In the genomic region with DNA sequence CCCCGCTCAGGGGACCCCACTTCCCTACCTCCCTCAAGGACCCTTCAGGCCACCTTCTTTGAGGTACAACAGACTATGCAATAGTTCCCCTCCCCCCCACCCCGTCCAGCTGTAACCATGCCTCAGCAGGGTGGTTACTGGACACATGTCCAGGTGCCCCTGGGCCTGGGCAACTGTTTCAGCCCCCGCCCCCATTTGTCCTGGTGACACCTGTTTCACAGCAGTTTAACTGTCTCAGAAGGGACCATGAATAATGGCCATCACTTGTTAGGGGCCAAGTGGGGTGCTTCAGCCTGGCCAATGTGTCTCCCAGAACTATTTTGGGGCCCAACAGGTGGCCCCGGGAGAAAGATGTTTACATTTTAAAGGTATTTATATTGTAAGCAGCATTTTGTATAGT, we compare ENCODE assay signal across 11 mouse cellular contexts. TPM values are rescaled to one million over a fixed set of nuclear protein-coding genes. Genes with fewer than 3 reads are reported as not detected.
DNase-seq lines count a peak whose midpoint lies in the region; ATAC-seq and TF ChIP-seq lines count a peak whose summit lies in the region.
"Had no signal": no experiment of that assay in that cellular context is flagged by ENCODE, and none has a peak within 500 bp of the region (broad histone marks: within the 10 kb centered on the region; RNA-seq: fewer than 3 reads in every experiment).

No protein-coding gene starts in this region.

- no peak for DNase-seq in hindbrain, postnatal 0 days (ENCODE audit: low spot score)
- no peak for DNase-seq in midbrain, embryonic 10.5 days (ENCODE audit: low spot score)
- DNase-seq in midbrain, embryonic 14.5 days: no peak
- DNase-seq in limb, embryonic 14.5 days (ENCODE audit: low spot score): no peak
- DNase-seq in right cerebral cortex, postnatal 14 days: no peak
- DNase-seq: adrenal gland, postnatal 10 days; thymus, adult 2 months had no signal

- H3K4me2 ChIP-seq in hindbrain, embryonic 12.5 days (replicated peaks): peak overlapping the region; percentile 87; the same call in 1 of the 2 replicates
- no peak overlapping the region for H3K4me2 ChIP-seq in hindbrain, postnatal 0 days (ENCODE audit: low read depth, low read length)
- H3K4me2 ChIP-seq in midbrain, embryonic 14.5 days (ENCODE audit: low read length): no peak overlapping the region
- peak overlapping the region; percentile 37; the same call in 1 of the 2 replicates for H3K4me2 ChIP-seq in heart, embryonic 16.5 days (ENCODE audit: low read depth, low read length)
- H3K4me2 ChIP-seq in limb, embryonic 14.5 days (replicated peaks; ENCODE audit: low read depth, low read length, severe bottlenecking): peak overlapping the region; percentile 82

- no peak overlapping the region for H3K4me3 ChIP-seq in hindbrain, embryonic 12.5 days
- no peak overlapping the region for H3K4me3 ChIP-seq in hindbrain, postnatal 0 days (ENCODE audit: low read length)
- H3K4me3 ChIP-seq in midbrain, embryonic 10.5 days: peak overlapping the region; percentile 42; the same call in 1 of the 2 replicates
- no peak overlapping the region for H3K4me3 ChIP-seq in midbrain, embryonic 14.5 days (replicated peaks; ENCODE audit: low read depth, low read length)
- H3K4me3 ChIP-seq in heart, embryonic 16.5 days (ENCODE audit: low read length): no peak overlapping the region
- H3K4me3 ChIP-seq in limb, embryonic 14.5 days (replicated peaks; ENCODE audit: low read length): peak overlapping the region; percentile 77

- H3K9me3 ChIP-seq in hindbrain, embryonic 12.5 days (replicated peaks): no peaks in the 10 kb centered on the region
- H3K9me3 ChIP-seq in hindbrain, postnatal 0 days (ENCODE audit: low read length): no peaks in the 10 kb centered on the region
- H3K9me3 ChIP-seq in midbrain, embryonic 10.5 days (replicated peaks): no peaks in the 10 kb centered on the region
- no peaks in the 10 kb centered on the region for H3K9me3 ChIP-seq in midbrain, embryonic 14.5 days (ENCODE audit: control insufficient read depth, low read length)
- H3K9me3 ChIP-seq in heart, embryonic 16.5 days (replicated peaks; ENCODE audit: control insufficient read depth, low read length): no peaks in the 10 kb centered on the region
- no peaks in the 10 kb centered on the region for H3K9me3 ChIP-seq in limb, embryonic 14.5 days (ENCODE audit: control insufficient read depth, low read length)

- H3K27me3 ChIP-seq in hindbrain, embryonic 12.5 days: peaks cover 45% of the 10 kb centered on the region
- H3K27me3 ChIP-seq in hindbrain, postnatal 0 days (ENCODE audit: insufficient read depth, low read length): peaks cover 9% of the 10 kb centered on the region; the same call in 1 of the 2 replicates
- peaks cover 59% of the 10 kb centered on the region for H3K27me3 ChIP-seq in midbrain, embryonic 10.5 days (ENCODE audit: low read depth, poor library complexity, severe bottlenecking)
- peaks cover 23% of the 10 kb centered on the region for H3K27me3 ChIP-seq in midbrain, embryonic 14.5 days (ENCODE audit: control insufficient read depth, insufficient read depth, low read length)
- peaks cover 3% of the 10 kb centered on the region; the same call in 1 of the 2 replicates for H3K27me3 ChIP-seq in heart, embryonic 16.5 days (ENCODE audit: control insufficient read depth, insufficient read depth, low read length)
- peaks cover 3% of the 10 kb centered on the region; the same call in 1 of the 2 replicates for H3K27me3 ChIP-seq in limb, embryonic 14.5 days (ENCODE audit: control insufficient read depth, insufficient read depth, low read length)

- no peak for TF ChIP-seq CTCF in hindbrain, postnatal 0 days (IDR thresholded peaks at IDR 0.05; ENCODE audit: low read depth)

- no peak overlapping the region; the same call in 1 of the 2 replicates for H3K27ac ChIP-seq in hindbrain, embryonic 12.5 days
- H3K27ac ChIP-seq in hindbrain, postnatal 0 days: no peak overlapping the region
- peak overlapping the region; percentile 63; the same call in 1 of the 2 replicates for H3K27ac ChIP-seq in midbrain, embryonic 10.5 days (replicated peaks)
- H3K27ac ChIP-seq in midbrain, embryonic 14.5 days (replicated peaks; ENCODE audit: low read depth, low read length): no peak overlapping the region
- peak overlapping the region; percentile 93 for H3K27ac ChIP-seq in heart, embryonic 16.5 days (ENCODE audit: low read length)
- peak overlapping the region; percentile 95 for H3K27ac ChIP-seq in limb, embryonic 14.5 days (replicated peaks; ENCODE audit: low read depth, low read length)

- no peak overlapping the region for H3K9ac ChIP-seq in hindbrain, embryonic 12.5 days
- H3K9ac ChIP-seq in hindbrain, postnatal 0 days (replicated peaks; ENCODE audit: low read length): no peak overlapping the region
- no peak overlapping the region for H3K9ac ChIP-seq in midbrain, embryonic 14.5 days (replicated peaks; ENCODE audit: low read length)
- H3K9ac ChIP-seq in heart, embryonic 16.5 days (ENCODE audit: low read length): peak overlapping the region; percentile 16; the same call in 1 of the 2 replicates
- 0 out of 2 replicates have a peak overlapping the region, but pooled peaks have one; percentile 63 for H3K9ac ChIP-seq in limb, embryonic 14.5 days (ENCODE audit: low read depth, low read length, severe bottlenecking)

- no peak for TF ChIP-seq POLR2A in limb, embryonic 14.5 days (IDR thresholded peaks at IDR 0.05; ENCODE audit: borderline replicate concordance, extremely low read depth, insufficient read depth, insufficient read length)

- no peak for ATAC-seq in hindbrain, embryonic 12.5 days (ENCODE audit: low FRiP score)
- no peak for ATAC-seq in hindbrain, postnatal 0 days
- no peak for ATAC-seq in midbrain, embryonic 14.5 days (ENCODE audit: low FRiP score, low TSS enrichment)
- ATAC-seq in heart, embryonic 16.5 days (replicated peaks; ENCODE audit: extremely low read depth, insufficient read depth, low FRiP score): no peak
- ATAC-seq in limb, embryonic 14.5 days (ENCODE audit: low FRiP score, low read depth): no peak
- no peak for ATAC-seq in megakaryocyte progenitor cell, adult 5-6 weeks (replicated peaks; ENCODE audit: poor library complexity)

- peaks cover 53% of the 10 kb centered on the region for H3K4me1 ChIP-seq in hindbrain, embryonic 12.5 days
- H3K4me1 ChIP-seq in hindbrain, postnatal 0 days (ENCODE audit: insufficient read depth, low read length): 0 out of 2 replicates have a peak, but pooled peaks cover 4% of the 10 kb centered on the region
- peaks cover 67% of the 10 kb centered on the region for H3K4me1 ChIP-seq in midbrain, embryonic 10.5 days
- H3K4me1 ChIP-seq in midbrain, embryonic 14.5 days (ENCODE audit: control insufficient read depth, insufficient read depth, low read length): peaks cover 15% of the 10 kb centered on the region
- peaks cover 43% of the 10 kb centered on the region for H3K4me1 ChIP-seq in heart, embryonic 16.5 days (ENCODE audit: control insufficient read depth, insufficient read depth, low read length)
- H3K4me1 ChIP-seq in limb, embryonic 14.5 days (ENCODE audit: control insufficient read depth, insufficient read depth, low read length): peaks cover 61% of the 10 kb centered on the region

- WGBS in hindbrain, embryonic 12.5 days: 64% methylated on average over 4 of the region's 4 CpGs
- 79% methylated on average over 4 of the region's 4 CpGs for WGBS in hindbrain, postnatal 0 days
- 79% methylated on average over 4 of the region's 4 CpGs for WGBS in midbrain, embryonic 10.5 days
- WGBS in midbrain, embryonic 14.5 days: 86% methylated on average over 4 of the region's 4 CpGs
- WGBS in heart, embryonic 16.5 days: 81% methylated on average over 4 of the region's 4 CpGs
- 31% methylated on average over 4 of the region's 4 CpGs for WGBS in limb, embryonic 14.5 days

- H3K36me3 ChIP-seq in hindbrain, embryonic 12.5 days: 0 out of 2 replicates have a peak, but pooled peaks cover 5% of the 10 kb centered on the region
- H3K36me3 ChIP-seq in hindbrain, postnatal 0 days (ENCODE audit: insufficient read depth, low read length): no peaks in the 10 kb centered on the region
- H3K36me3 ChIP-seq in midbrain, embryonic 10.5 days: no peaks in the 10 kb centered on the region
- H3K36me3 ChIP-seq in midbrain, embryonic 14.5 days (ENCODE audit: control insufficient read depth, insufficient read depth, low read length): no peaks in the 10 kb centered on the region
- no peaks in the 10 kb centered on the region for H3K36me3 ChIP-seq in heart, embryonic 16.5 days (ENCODE audit: control insufficient read depth, insufficient read depth)
- peaks cover 47% of the 10 kb centered on the region for H3K36me3 ChIP-seq in limb, embryonic 14.5 days (ENCODE audit: control insufficient read depth, insufficient read depth, low read length)

RNA-seq across cellular contexts. Expression of gene Snai1, which starts 4.4 kb away (rescaled TPM):
- 30.1 and 39.0 TPM in 2 replicates for polyA plus RNA-seq in hindbrain, embryonic 12.5 days (2016; fragmentation: Nextera tagmentation; extraction: Ambion mirVana)
- 0.93 and 1.2 TPM in 2 replicates for total RNA-seq in hindbrain, postnatal 0 days (2014; rRNA removed)
- 3.6 and 4.3 TPM in 2 replicates for polyA plus RNA-seq in hindbrain, postnatal 0 days (2015; fragmentation: Nextera tagmentation; extraction: Ambion mirVana)
- polyA plus RNA-seq in midbrain, embryonic 10.5 days (2016; fragmentation: Nextera tagmentation; extraction: Ambion mirVana): 30.0 and 36.1 TPM in 2 replicates
- 0.53 and 4.4 TPM in 2 replicates for polyA plus RNA-seq in midbrain, embryonic 14.5 days (2014; fragmentation: Nextera tagmentation; extraction: Ambion mirVana)
- 12.5 and 20.6 TPM in 2 replicates for polyA plus RNA-seq in heart, embryonic 16.5 days (2015; fragmentation: Nextera tagmentation; extraction: Ambion mirVana)
- 123 and 187 TPM in 2 replicates for polyA plus RNA-seq in limb, embryonic 14.5 days (2012; rRNA removed)
- polyA plus RNA-seq in limb, embryonic 14.5 days (2014; fragmentation: Nextera tagmentation; extraction: Ambion mirVana): 67.9 and 69.1 TPM in 2 replicates
- total RNA-seq in megakaryocyte progenitor cell, adult 5-6 weeks (2015): not detected in 2 replicates
- total RNA-seq in megakaryocyte progenitor cell, adult 5-6 weeks (2017): 0.33 and 0.44 TPM in 2 replicates
- total RNA-seq: monocyte, adult 5-6 weeks had no signal

RNA-seq across cellular contexts. Expression of gene Spata2, which starts 49.7 kb away (rescaled TPM):
- polyA plus RNA-seq in hindbrain, embryonic 12.5 days (2016; fragmentation: Nextera tagmentation; extraction: Ambion mirVana): 20.8 and 25.3 TPM in 2 replicates
- total RNA-seq in hindbrain, postnatal 0 days (2014; rRNA removed): 41.3 and 45.6 TPM in 2 replicates
- 27.6 and 29.4 TPM in 2 replicates for polyA plus RNA-seq in hindbrain, postnatal 0 days (2015; fragmentation: Nextera tagmentation; extraction: Ambion mirVana)
- 19.1 and 23.5 TPM in 2 replicates for polyA plus RNA-seq in midbrain, embryonic 10.5 days (2016; fragmentation: Nextera tagmentation; extraction: Ambion mirVana)
- polyA plus RNA-seq in midbrain, embryonic 14.5 days (2014; fragmentation: Nextera tagmentation; extraction: Ambion mirVana): 27.4 and 29.9 TPM in 2 replicates
- polyA plus RNA-seq in heart, embryonic 16.5 days (2015; fragmentation: Nextera tagmentation; extraction: Ambion mirVana): 13.4 and 15.8 TPM in 2 replicates
- polyA plus RNA-seq in limb, embryonic 14.5 days (2012; rRNA removed): 17.8 and 23.0 TPM in 2 replicates
- 12.3 and 12.4 TPM in 2 replicates for polyA plus RNA-seq in limb, embryonic 14.5 days (2014; fragmentation: Nextera tagmentation; extraction: Ambion mirVana)
- total RNA-seq in megakaryocyte progenitor cell, adult 5-6 weeks (2015): 10.5 and 11.8 TPM in 2 replicates
- 7.4 and 7.7 TPM in 2 replicates for total RNA-seq in megakaryocyte progenitor cell, adult 5-6 weeks (2017)

RNA-seq across cellular contexts. Expression of gene Rnf114, which starts 49.9 kb away (rescaled TPM):
- 120 TPM in 2 replicates for polyA plus RNA-seq in hindbrain, embryonic 12.5 days (2016; fragmentation: Nextera tagmentation; extraction: Ambion mirVana)
- total RNA-seq in hindbrain, postnatal 0 days (2014; rRNA removed): 68.7 and 89.6 TPM in 2 replicates
- 79.8 and 85.8 TPM in 2 replicates for polyA plus RNA-seq in hindbrain, postnatal 0 days (2015; fragmentation: Nextera tagmentation; extraction: Ambion mirVana)
- polyA plus RNA-seq in midbrain, embryonic 10.5 days (2016; fragmentation: Nextera tagmentation; extraction: Ambion mirVana): 139 and 154 TPM in 2 replicates
- 127 and 146 TPM in 2 replicates for polyA plus RNA-seq in midbrain, embryonic 14.5 days (2014; fragmentation: Nextera tagmentation; extraction: Ambion mirVana)
- 78.5 and 79.0 TPM in 2 replicates for polyA plus RNA-seq in heart, embryonic 16.5 days (2015; fragmentation: Nextera tagmentation; extraction: Ambion mirVana)
- 83.6 and 102 TPM in 2 replicates for polyA plus RNA-seq in limb, embryonic 14.5 days (2012; rRNA removed)
- 78.1 and 81.9 TPM in 2 replicates for polyA plus RNA-seq in limb, embryonic 14.5 days (2014; fragmentation: Nextera tagmentation; extraction: Ambion mirVana)
- total RNA-seq in megakaryocyte progenitor cell, adult 5-6 weeks (2015): 31.5 and 39.0 TPM in 2 replicates
- total RNA-seq in megakaryocyte progenitor cell, adult 5-6 weeks (2017): 18.7 and 18.9 TPM in 2 replicates

Comparison
In these comparisons a context has a peak if more than half of its experiments do, and no peak if none do; other contexts are left out.
1. H3K27ac ChIP-seq: peak in midbrain, embryonic 10.5 days (single experiment), heart, embryonic 16.5 days (single experiment) and limb, embryonic 14.5 days (single experiment); none in hindbrain, embryonic 12.5 days (single experiment), hindbrain, postnatal 0 days (single experiment) and midbrain, embryonic 14.5 days (single experiment).
2. H3K4me2 ChIP-seq: peak in hindbrain, embryonic 12.5 days (single experiment), heart, embryonic 16.5 days (single experiment) and limb, embryonic 14.5 days (single experiment); none in hindbrain, postnatal 0 days (single experiment) and midbrain, embryonic 14.5 days (single experiment).
3. H3K4me3 ChIP-seq: peak in midbrain, embryonic 10.5 days (single experiment) and limb, embryonic 14.5 days (single experiment); none in hindbrain, embryonic 12.5 days (single experiment), hindbrain, postnatal 0 days (single experiment), midbrain, embryonic 14.5 days (single experiment) and heart, embryonic 16.5 days (single experiment).
4. H3K9ac ChIP-seq: peak in heart, embryonic 16.5 days (single experiment) and limb, embryonic 14.5 days (single experiment); none in hindbrain, embryonic 12.5 days (single experiment), hindbrain, postnatal 0 days (single experiment) and midbrain, embryonic 14.5 days (single experiment).